Mouse (Mus musculus) midbrain, embryonic 12.5 days (tissue): ENCODE data around the gene Upf2. TPM values are rescaled to one million over a fixed set of nuclear protein-coding genes. Genes with fewer than 3 reads are reported as not detected.

ENCODE experiments used
- ATAC-seq: fragments of 200-750 bp; cut with Nextera tagmentation; 2 replicates; pipeline ENCODE4 v1.8.0; 2017; ENCODE audit warnings: low read depth, moderate TSS enrichment, moderate library complexity; ENCODE audit not compliant: low FRiP score
- H3K27ac ChIP-seq: fragments of 300-500 bp; sonication (generic); replicated peaks from 2 replicates; pipeline ENCODE4 v1.5.1; 2016; ENCODE audit warnings: mild to moderate bottlenecking
- H3K27me3 ChIP-seq: fragments of 300-500 bp; sonication (generic); 2 replicates; pipeline ENCODE4 v1.6.1; 2016; ENCODE audit warnings: mild to moderate bottlenecking
- H3K36me3 ChIP-seq: fragments of 300-500 bp; sonication (generic); 2 replicates; pipeline ENCODE4 v1.6.1; 2016
- H3K4me1 ChIP-seq: fragments of 300-500 bp; sonication (generic); 2 replicates; pipeline ENCODE4 v1.6.1; 2016
- H3K4me2 ChIP-seq: fragments of 300-500 bp; sonication (generic); replicated peaks from 2 replicates; pipeline ENCODE4 v1.6.1; 2016; ENCODE audit warnings: mild to moderate bottlenecking, moderate library complexity
- H3K4me3 ChIP-seq: fragments of 300-500 bp; sonication (generic); 2 replicates; pipeline ENCODE4 v1.5.1; 2016; ENCODE audit warnings: mild to moderate bottlenecking
- H3K9ac ChIP-seq: fragments of 300-500 bp; sonication (generic); replicated peaks from 2 replicates; pipeline ENCODE4 v1.6.1; 2016; ENCODE audit warnings: mild to moderate bottlenecking, moderate library complexity
- H3K9me3 ChIP-seq: fragments of 300-500 bp; sonication (generic); 2 replicates; pipeline ENCODE4 v1.6.1; 2016; ENCODE audit warnings: mild to moderate bottlenecking
- WGBS: fragments of 180-500 bp; shearing (Covaris S2); methylation state at CpG from one replicate; pipeline ENCODE4 v1.1.7; 2016; 5-methylcytosine and 5-hydroxymethylcytosine counted together
- polyA plus RNA-seq: library from polyadenylated mRNA; unstranded; fragments of >200 nt; fragmentation: Nextera tagmentation; extraction: Ambion mirVana; gene quantifications from 2 replicates; pipeline ENCODE4 v1.2.1, GENCODE M21; 2016

Upf2 gene
- polyA plus RNA-seq, 1 experiment from 2014 or later, result 13.1 TPM

GRCm38 (mm10) chr2:6100755-6101154 lies 149.5 kb downstream of the Upf2 start:
- Histone ChIP-seq H3K4me2 (peak overlapping the region; percentile 85), H3K4me3 (peak overlapping the region; percentile 54), H3K27ac (no peak overlapping the region), H3K4me1 (peaks cover 9% of the 10 kb centered on the region; the same call in 1 of the 2 replicates), H3K27me3 (peaks cover 26% of the 10 kb centered on the region), H3K36me3 (no peaks in the 10 kb centered on the region), H3K9me3 (no peaks in the 10 kb centered on the region), H3K9ac (peak overlapping the region; percentile 52; the same call in 1 of the 2 replicates)
- WGBS, result 38% methylated on average over 20 of the region's 20 CpGs
- ATAC-seq, result no peak

DNA sequence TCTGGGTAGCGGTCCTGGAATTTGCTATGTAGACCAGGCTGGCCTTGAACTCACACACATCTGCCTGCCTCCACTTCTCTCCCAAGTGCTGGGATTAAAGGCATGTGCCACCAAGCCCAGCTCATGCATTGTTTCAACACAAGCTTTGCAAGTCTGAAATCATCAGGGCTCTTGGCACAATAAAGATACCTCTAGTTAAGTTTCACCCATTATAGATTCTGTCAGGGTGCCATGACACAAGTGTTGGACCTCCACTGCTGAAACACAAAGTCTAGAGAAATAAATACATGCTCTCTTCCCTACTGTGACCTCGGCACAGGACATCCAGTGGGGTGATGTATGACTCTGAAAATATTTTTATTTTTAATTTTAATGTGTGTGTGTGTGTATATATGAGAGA lies 154.2 kb downstream of the Upf2 start:
- Histone ChIP-seq H3K9me3 (no peaks in the 10 kb centered on the region), H3K9ac (no peak overlapping the region), H3K27ac (no peak overlapping the region), H3K36me3 (no peaks in the 10 kb centered on the region), H3K4me2 (no peak overlapping the region), H3K27me3 (peaks cover 13% of the 10 kb centered on the region), H3K4me3 (no peak overlapping the region), H3K4me1 (peaks cover 4% of the 10 kb centered on the region; the same call in 1 of the 2 replicates)
- no peak for ATAC-seq
- WGBS, result 89% methylated on average over 2 of the region's 2 CpGs

Other genes with a start within 250 kb of the Upf2 start
- 2.8 and 3.2 TPM in 2 replicates for gene Camk1d, start 237.0 kb upstream of the Upf2 start, polyA plus RNA-seq
- 71.0 and 73.9 TPM in 2 replicates for gene Nudt5, start 106.5 kb upstream of the Upf2 start, polyA plus RNA-seq
- 348 and 349 TPM in 2 replicates for gene Cdc123, start 106.3 kb upstream of the Upf2 start, polyA plus RNA-seq
- 1.7 and 2.3 TPM in 2 replicates for gene Gm13199, start 88.5 kb upstream of the Upf2 start, polyA plus RNA-seq
- gene Sec61a2, start 56.0 kb upstream of the Upf2 start, polyA plus RNA-seq, result 87.5 and 91.8 TPM in 2 replicates
- gene Dhtkd1, start 8.7 kb upstream of the Upf2 start, polyA plus RNA-seq, result 5.5 and 6.1 TPM in 2 replicates
- gene Proser2, start 178.7 kb downstream of the Upf2 start, polyA plus RNA-seq, result 3.5 and 4.0 TPM in 2 replicates